Mouse (Mus musculus) forelimb bud, embryonic 11.5 days (tissue): ENCODE results near the gene Fbp2.

Experiments
- DNase-seq: peaks from one replicate; pipeline ENCODE4 v3.0.0-alpha.2; 2012; ENCODE audit warnings: low read depth, low spot score

The Fbp2 gene

GRCm38 (mm10) chr13:62857941-62858915, at the start of gene Fbp2:
TSS of gene Fbp2 (minus strand) at chr13:62858422.
- DNase-seq, result no peak

DNA sequence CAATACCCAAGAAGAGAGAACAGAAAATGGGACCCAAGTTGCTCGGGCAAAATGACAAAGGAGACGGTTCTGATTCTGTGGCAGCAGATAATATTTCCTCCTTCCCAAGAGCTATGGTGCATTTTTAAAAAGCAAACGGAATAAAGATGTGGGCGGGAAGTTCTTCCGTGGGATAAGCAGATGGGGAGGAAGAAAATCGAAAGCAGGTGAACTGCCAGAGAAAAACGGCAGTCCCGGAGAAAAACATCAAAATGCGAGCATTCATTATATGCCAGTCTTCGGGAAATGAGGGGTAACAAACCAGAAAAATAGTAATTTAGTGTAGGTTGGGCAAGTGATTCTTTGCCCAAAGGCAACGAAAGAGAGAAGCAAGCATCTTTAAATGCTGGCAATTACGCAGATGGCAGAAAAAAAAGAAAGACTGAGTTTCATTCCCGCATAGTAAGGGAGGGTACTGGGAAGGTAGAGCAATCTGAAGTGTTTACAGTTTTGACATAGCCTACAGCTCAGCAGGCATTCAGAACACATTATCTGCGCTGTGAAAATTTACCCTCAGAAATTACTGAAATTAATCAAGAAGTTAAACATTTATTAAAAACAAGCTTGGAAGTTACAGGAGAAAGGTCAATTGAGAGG, 49.4 kb upstream of the Fbp2 start:
- no peak for DNase-seq

DNA sequence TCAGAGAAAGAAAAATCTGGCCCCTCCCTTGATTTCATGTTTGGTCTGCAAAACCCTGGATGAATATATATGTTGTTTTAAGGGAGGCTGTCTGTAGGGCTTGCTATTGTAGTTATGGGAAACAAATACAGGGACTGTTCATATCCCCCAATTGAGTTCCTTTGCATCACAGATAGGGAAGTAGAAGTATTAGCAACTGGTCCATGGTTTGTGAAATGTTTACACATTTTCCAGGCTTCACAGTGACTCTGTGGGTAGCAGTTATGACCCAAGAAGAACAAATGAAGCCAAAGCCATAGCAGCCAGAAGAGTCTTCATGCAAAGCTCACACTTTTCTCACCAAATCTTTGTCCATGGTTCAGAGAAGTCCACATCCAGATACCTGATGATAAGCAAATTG, 42.9 kb upstream of the Fbp2 start:
- no peak for DNase-seq

- no peak for DNase-seq
Measured at GRCm38 (mm10) chr13:62897927-62898646, 39.9 kb upstream of the Fbp2 start.

DNA sequence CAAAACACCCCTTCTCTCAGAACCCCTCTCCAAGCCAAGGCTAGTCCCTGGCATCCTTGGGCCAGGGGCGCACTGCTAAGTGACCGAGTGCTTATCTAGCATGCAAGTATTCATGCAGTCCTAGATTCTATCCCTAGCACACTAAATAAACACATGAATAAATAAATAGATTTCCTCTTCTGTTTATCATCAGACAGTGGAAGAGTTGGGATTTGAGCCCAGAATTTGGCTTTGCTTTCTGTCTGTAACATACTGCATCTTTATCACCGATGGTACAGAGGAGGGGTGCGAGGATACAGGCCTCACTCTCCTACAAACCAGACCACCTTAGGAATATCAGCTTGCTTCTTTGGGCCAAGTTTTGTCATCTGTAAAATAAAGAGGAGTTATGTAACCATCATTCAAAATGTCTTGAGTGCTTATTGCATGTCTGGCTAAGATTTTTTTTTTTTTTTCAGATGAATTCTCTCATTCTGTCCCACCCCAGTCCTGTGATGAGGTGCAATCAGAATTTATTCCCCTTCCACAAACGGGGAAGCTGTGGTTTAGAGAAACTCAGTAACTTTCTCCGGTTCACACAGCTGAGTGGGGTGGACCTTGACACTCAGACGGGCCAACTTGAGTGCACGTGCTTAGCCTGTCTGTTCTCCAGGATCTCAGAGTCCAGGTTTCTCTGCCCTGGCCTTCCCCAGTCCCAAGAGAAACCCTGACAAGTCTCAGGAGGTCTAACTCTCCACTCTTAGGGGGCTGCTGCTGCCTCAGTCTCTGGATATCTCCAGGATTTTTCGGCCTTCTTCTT, 35.0 kb upstream of the Fbp2 start:
- DNase-seq, result no peak

DNA sequence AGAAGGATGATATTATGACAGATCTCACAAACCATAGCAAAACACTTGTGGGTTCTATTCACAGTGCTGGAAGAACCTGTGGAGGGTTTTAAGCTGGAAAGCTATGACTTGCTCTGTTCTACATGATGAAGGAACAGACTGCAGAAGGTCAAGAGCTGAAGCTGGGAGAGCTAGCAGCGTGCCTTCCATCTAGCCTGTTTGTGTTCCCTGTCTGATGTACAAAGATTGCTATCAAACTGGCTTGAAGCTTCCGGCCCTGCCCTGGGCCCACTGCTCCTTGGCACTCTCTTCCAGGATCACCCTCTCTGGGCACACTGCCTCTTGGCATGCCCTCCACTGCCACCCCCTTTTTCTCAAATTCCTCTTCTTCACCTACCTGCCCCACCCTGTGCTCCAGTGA, 31.1 kb upstream of the Fbp2 start:
- no peak for DNase-seq

DNA sequence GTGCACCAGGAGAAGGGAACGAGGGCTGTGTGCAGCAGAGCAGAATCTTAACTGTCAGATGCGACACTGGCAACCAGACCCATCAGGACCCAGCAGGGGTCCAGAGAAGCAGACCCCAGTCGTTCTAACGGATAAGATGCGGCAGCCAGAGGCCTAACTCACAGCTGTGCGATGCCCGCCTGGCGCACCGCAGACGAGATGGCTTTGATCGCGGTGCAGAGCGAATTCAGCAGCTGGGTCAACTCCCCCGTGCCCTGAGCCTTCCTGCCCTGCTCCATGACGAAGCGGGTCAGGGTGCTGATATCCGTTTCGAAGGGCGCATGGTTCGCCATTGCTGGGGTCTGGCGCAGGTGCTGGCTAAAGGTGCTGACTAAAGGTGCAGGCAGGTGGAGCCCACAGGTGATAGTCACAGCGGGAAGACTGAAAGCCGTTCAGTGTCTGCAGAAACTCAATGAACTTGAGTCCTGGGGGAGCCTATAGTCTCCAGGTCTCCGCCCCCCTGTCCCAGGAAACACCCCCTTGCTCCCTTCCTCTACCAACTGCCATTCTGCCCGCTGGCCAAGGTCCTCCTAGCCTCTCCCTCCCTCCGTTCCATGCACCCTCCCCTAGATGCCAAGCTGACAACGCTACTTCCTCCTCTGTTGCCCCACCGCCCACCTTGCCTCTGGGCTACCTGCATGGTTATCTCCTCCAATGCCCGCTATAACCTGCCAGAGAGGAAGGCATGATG, 29.7 kb upstream of the Fbp2 start, which contains the start of gene Fbp1:
Gene Fbp1, minus strand, starts transcription at position 571 of the 730 bp plus-strand sequence.
- DNase-seq, result no peak

DNA sequence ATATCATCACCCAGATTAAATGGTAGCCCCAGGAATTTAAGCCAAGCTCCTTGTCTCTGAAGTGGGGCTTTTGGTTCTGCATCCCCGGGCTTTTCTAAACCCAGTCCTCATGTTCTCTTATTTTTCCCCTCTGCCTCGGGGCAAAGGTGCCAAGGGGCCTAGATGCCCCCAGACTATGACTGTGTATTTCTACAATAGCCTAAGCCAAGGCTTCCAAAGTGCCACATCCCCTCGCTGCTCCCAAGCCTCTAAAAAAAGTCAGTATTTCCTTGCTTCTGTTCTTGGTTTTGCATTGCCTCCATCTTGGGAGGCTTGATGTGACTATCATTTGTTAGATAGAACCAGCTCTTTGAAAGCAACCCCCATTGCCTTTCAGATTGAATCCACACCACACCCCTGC, 26.3 kb upstream of the Fbp2 start:
- no peak for DNase-seq

DNA sequence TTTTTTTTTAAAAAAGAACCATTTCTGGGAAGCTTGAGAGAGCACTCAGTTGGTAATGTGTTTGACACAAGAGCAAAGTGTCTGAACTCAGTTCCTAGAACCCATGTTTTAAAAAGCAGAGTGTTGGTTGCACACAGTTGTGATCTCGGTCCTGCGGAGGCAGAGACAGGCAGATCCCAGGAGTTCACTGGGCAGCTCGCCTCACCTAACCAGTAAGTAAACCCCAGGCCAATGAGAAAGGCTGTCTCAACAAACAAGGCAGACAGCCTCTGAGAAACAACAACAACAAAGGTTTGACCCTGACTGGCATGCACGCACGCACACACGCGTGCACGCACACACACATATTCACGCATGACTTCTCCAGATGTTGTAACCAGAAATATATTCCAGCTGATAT, 25.7 kb upstream of the Fbp2 start:
- no peak for DNase-seq

DNA sequence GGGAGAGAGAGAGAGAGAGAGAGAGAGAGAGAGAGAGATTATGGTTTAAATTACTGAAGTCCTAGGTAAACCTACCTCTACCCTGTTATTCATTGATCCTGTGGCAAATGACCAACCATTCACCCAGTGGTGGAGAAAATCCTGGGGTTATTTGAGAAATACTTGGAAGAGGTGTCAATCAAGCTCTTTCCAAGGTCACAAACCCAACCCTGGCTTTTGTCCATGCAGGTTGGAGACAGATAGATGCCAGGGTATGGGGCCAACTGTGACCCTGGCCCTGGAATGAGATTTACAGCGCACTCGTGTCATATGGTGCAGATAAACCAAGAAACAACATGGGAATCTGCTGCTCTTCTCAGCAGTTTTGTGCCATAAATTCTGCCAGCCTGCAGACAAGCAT, 25.2 kb upstream of the Fbp2 start:
- DNase-seq, result no peak

DNA sequence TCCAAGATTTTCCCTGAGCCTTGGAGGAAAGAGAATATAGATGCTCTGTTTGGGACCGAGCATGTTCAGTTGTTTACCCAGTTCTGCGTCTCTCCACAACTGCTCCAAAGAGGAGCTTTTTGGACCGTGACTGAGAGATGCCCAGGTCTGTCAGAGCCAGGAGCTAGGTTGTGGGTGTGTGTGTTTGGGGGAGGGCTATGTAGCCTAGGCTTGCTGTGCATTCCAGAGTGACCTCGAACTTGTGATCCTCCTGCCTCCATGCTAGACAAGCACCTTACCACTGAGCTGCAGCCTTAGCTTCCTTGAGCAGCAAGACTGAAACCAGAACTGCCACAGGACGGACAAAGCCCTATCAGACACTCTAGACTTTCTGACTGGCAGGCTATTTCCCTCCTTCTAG, 24.6 kb upstream of the Fbp2 start:
- DNase-seq, result no peak

DNA sequence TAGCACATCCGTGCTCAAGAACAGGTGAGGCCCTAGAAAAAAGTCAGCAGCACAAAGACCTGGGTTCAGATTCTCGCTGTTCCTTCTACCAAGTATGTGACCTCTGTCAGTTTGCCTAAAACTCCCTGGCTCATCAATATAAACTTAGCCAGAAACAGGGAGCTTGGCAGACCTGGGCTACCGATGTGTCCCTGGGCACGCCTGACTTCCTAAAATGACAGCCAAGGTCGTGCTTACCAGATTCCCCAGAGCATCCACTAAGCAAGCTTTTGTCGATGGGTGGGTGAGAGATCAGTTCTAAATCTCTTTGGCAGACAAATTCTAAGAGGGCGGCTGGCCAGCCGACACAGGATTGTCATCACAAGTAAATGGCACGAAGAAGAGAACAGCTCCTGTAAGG, 23.1 kb upstream of the Fbp2 start:
- no peak for DNase-seq

- DNase-seq, result no peak
Measured at GRCm38 (mm10) chr13:62879831-62880615, 21.8 kb upstream of the Fbp2 start.

DNA sequence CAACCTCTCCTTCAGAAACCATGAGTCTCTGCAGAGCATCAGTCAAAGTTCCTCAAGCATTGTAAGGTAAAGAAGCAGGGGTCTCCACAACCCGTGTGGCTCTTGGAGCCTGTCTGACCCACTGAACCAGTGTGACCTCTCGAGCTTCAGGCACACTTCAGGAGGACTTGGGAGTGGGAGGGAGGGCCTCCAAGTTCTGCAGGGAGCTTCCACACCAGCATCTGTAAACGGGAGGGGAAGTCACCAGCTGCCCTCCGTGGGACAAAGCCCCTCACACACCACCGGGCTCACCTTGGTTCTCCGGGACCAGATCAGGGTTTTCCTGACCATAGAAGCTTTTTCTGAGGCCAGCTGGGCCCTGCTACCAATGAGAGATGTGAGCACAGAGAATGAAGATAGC, 21.2 kb upstream of the Fbp2 start:
- DNase-seq, result no peak

DNA sequence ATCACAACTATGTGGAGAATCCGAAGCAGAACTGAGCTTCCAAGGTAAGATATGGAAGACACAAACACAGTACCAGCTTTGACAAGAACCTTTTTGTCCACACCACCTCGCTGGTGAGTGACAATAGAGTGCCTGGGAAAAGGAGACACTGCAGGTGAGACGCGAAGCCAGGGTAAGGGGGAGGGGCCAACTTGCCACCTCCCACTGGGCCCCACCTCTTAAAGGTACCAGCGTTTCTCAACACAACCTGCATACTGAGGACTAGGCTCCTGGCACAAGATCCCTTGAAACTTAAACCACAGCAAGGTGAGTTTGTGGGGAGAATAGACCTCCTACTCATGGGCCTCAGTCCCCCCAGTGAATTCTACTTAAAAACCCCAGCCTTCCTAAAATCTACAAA, 19.0 kb upstream of the Fbp2 start:
- DNase-seq, result no peak

DNA sequence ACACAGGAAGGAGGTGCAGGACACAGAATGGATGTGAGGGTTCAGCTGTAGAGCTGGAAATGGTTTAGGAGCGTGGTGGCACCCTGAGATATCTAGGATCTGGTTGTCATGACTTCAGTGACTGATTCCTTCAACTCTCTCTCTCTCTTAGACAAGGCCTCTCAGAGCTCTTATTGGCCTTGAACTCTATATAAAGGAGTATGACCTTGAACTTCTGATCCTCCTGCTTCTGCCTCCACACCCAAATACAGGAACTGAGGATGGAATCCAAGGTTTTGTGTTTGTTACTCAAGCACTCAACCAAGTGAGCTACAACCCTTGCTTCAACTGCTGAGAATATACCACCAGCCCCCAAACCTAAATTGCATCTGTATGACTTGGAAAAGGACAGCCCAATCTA, 17.9 kb upstream of the Fbp2 start:
- DNase-seq, result no peak

- no peak for DNase-seq
Measured at GRCm38 (mm10) chr13:62872252-62872651, 14.0 kb upstream of the Fbp2 start.

DNA sequence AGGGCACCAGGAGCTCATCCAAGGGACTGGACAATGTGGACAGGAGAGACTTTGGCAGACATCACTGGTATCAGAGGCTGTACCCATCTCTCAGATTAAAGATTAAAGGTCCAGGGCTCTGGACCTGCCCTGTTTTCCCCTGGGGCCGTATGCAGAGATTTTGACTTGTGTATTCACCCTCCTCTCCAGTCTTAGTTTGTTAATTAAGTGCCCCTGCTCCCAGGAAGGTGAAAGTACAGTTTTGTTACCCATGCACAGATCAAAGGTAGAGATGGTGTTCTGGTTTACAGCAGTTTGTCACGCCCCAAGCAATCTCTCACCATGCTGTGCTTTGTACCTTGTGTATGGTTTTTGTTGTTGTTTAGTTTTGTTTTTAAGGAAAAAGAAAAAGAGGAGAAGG, 12.4 kb upstream of the Fbp2 start:
- no peak for DNase-seq

GRCm38 (mm10) chr13:62866817-62867216, 8.6 kb upstream of the Fbp2 start:
- no peak for DNase-seq
